ENCODE assay signal across 8 mouse cellular contexts in the genomic region with DNA sequence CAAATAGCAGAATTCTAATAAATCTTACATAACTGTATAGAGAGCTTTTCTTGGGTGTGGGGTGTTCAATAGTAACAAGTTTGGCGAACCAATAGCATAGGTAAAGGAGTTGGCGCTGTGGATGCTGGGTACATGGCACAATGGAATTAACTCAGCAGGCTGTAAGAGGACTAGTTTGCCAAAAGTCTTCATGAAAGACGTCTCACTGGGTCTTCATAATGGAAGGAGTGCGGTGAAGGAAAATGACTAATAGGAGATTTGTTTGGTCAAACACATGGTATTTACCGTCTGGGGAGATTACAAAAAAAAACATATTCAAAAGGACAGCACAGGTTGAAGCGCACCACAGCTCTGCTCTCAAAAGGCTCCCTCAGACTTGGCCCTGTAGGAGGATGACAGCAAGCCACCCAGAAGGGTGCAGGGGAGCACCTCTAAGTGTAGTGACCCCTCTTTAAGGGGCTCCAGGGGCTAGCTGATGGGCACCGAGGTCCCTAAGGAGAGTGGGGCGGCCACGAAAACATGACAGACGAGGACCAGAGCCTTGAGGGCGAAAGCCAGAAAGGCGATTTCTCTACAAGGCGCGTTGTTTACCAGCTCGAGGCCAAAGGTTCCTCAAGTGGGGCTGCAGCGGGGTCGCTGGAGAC. TPM values are rescaled to one million over a fixed set of nuclear protein-coding genes. Genes with fewer than 3 reads are reported as not detected.
DNase-seq lines count a peak whose midpoint lies in the region; ATAC-seq lines count a peak whose summit lies in the region.

No protein-coding gene starts in this region.

- peaks cover 11% of the 10 kb centered on the region for H3K4me1 ChIP-seq in neural tube, embryonic 11.5 days (ENCODE audit: control insufficient read depth, insufficient read depth, low read length)
- peaks cover 39% of the 10 kb centered on the region for H3K4me1 ChIP-seq in hindbrain, embryonic 15.5 days (replicated peaks)
- H3K4me1 ChIP-seq in midbrain, embryonic 14.5 days (ENCODE audit: control insufficient read depth, insufficient read depth, low read length) = peaks cover 27% of the 10 kb centered on the region

- H3K4me3 ChIP-seq in neural tube, embryonic 11.5 days (ENCODE audit: low read depth, low read length) = peak overlapping the region; percentile 95
- peak overlapping the region; percentile 92 for H3K4me3 ChIP-seq in hindbrain, embryonic 15.5 days
- peak overlapping the region; percentile 88 for H3K4me3 ChIP-seq in midbrain, embryonic 14.5 days (replicated peaks; ENCODE audit: low read depth, low read length)

- peak overlapping the region; percentile 75 for H3K4me2 ChIP-seq in neural tube, embryonic 11.5 days (ENCODE audit: low read depth)
- peak overlapping the region; percentile 78 for H3K4me2 ChIP-seq in hindbrain, embryonic 15.5 days
- H3K4me2 ChIP-seq in midbrain, embryonic 14.5 days (ENCODE audit: low read length) = peak overlapping the region; percentile 84

- H3K9ac ChIP-seq in neural tube, embryonic 11.5 days (ENCODE audit: low read length) = peak overlapping the region; percentile 99
- H3K9ac ChIP-seq in hindbrain, embryonic 15.5 days = peak overlapping the region; percentile 96
- H3K9ac ChIP-seq in midbrain, embryonic 14.5 days (replicated peaks; ENCODE audit: low read length) = peak overlapping the region; percentile 98

- no peaks in the 10 kb centered on the region for H3K9me3 ChIP-seq in neural tube, embryonic 11.5 days (ENCODE audit: control insufficient read depth, low read length)
- no peaks in the 10 kb centered on the region for H3K9me3 ChIP-seq in hindbrain, embryonic 15.5 days
- no peaks in the 10 kb centered on the region for H3K9me3 ChIP-seq in midbrain, embryonic 14.5 days (ENCODE audit: control insufficient read depth, low read length)

- peak; percentile 37 for ATAC-seq in neural tube, embryonic 11.5 days (ENCODE audit: insufficient read depth, low FRiP score, low TSS enrichment)
- ATAC-seq in hindbrain, embryonic 15.5 days (ENCODE audit: low FRiP score, low read depth) = peak; percentile 69
- ATAC-seq in midbrain, embryonic 14.5 days (ENCODE audit: low FRiP score, low TSS enrichment) = peak; percentile 55

- peak; percentile 64 for DNase-seq in cerebellum, adult 9-10 months
- no peak for DNase-seq in cerebellum, postnatal 4 days (ENCODE audit: low spot score in 2 of 2)
- no peak for DNase-seq in neural tube, embryonic 11.5 days (ENCODE audit: low spot score)
- no peak for DNase-seq in neural tube, embryonic 10.5 days (ENCODE audit: extremely low spot score, low spot score)
- DNase-seq in midbrain, embryonic 14.5 days = peak; percentile 52
- no peak for DNase-seq in spleen, postnatal 4 days (ENCODE audit: low spot score in 2 of 2)
- no peak for DNase-seq in urinary bladder, postnatal 14 days (ENCODE audit: low spot score)

- no peaks in the 10 kb centered on the region for H3K27me3 ChIP-seq in neural tube, embryonic 11.5 days (ENCODE audit: control insufficient read depth, insufficient read depth, low read length)
- no peaks in the 10 kb centered on the region for H3K27me3 ChIP-seq in hindbrain, embryonic 15.5 days
- H3K27me3 ChIP-seq in midbrain, embryonic 14.5 days (ENCODE audit: control insufficient read depth, insufficient read depth, low read length) = no peaks in the 10 kb centered on the region

- peak overlapping the region; percentile 99 for H3K27ac ChIP-seq in neural tube, embryonic 11.5 days (ENCODE audit: low read depth, low read length)
- H3K27ac ChIP-seq in hindbrain, embryonic 15.5 days (replicated peaks) = peak overlapping the region; percentile 92
- H3K27ac ChIP-seq in midbrain, embryonic 14.5 days (replicated peaks; ENCODE audit: low read depth, low read length) = peak overlapping the region; percentile 98

- H3K36me3 ChIP-seq in neural tube, embryonic 11.5 days (ENCODE audit: control insufficient read depth, insufficient read depth, low read length) = no peaks in the 10 kb centered on the region
- no peaks in the 10 kb centered on the region for H3K36me3 ChIP-seq in hindbrain, embryonic 15.5 days
- H3K36me3 ChIP-seq in midbrain, embryonic 14.5 days (ENCODE audit: control insufficient read depth, insufficient read depth, low read length) = no peaks in the 10 kb centered on the region

- 21% methylated on average over 17 of the region's 17 CpGs for WGBS in neural tube, embryonic 11.5 days
- 13% methylated on average over 17 of the region's 17 CpGs for WGBS in hindbrain, embryonic 15.5 days
- WGBS in midbrain, embryonic 14.5 days = 10% methylated on average over 17 of the region's 17 CpGs

RNA-seq across cellular contexts. Expression of a gene that starts 0.7 kb away (rescaled TPM):
- polyA plus RNA-seq in neural tube, embryonic 11.5 days (2014; fragmentation: Nextera tagmentation; extraction: Ambion mirVana) = 113 and 119 TPM in 2 replicates
- polyA plus RNA-seq in hindbrain, embryonic 15.5 days (2015; fragmentation: Nextera tagmentation; extraction: Ambion mirVana) = 63.7 and 65.4 TPM in 2 replicates
- 57.9 and 106 TPM in 2 replicates for polyA plus RNA-seq in midbrain, embryonic 14.5 days (2014; fragmentation: Nextera tagmentation; extraction: Ambion mirVana)

Comparison
In these comparisons a context has a peak if more than half of its experiments do, and no peak if none do; other contexts are left out.
1. DNase-seq: peak in cerebellum, adult 9-10 months (single experiment) and midbrain, embryonic 14.5 days (single experiment); none in cerebellum, postnatal 4 days (0 of 2), neural tube, embryonic 11.5 days (single experiment), neural tube, embryonic 10.5 days (single experiment), spleen, postnatal 4 days (0 of 2) and urinary bladder, postnatal 14 days (single experiment).
2. Peak in every context shown above with its lines, with median percentiles within 50 percentile points of each other: ATAC-seq, H3K27ac ChIP-seq, H3K4me2 ChIP-seq, H3K4me3 ChIP-seq and H3K9ac ChIP-seq.